Mouse (Mus musculus) brain, adult 2 months (tissue): Measurements from ENCODE around the gene B3gnt8.
"Not testable (repeated sequence)": the region's sequence is repeated elsewhere in the genome, so short reads cannot be mapped to it uniquely, and the experiment has no call there.

Source experiments
- DNase-seq: peaks from one replicate; pipeline ENCODE4 v3.0.0; 2011; ENCODE audit warnings: low read depth, low spot score

Gene B3gnt8

GRCm38 (mm10) chr7:25626509-25627430 is at the start of gene B3gnt8:
TSS of gene B3gnt8 (plus strand) at chr7:25626654.
- peak; percentile 59 for DNase-seq

DNA sequence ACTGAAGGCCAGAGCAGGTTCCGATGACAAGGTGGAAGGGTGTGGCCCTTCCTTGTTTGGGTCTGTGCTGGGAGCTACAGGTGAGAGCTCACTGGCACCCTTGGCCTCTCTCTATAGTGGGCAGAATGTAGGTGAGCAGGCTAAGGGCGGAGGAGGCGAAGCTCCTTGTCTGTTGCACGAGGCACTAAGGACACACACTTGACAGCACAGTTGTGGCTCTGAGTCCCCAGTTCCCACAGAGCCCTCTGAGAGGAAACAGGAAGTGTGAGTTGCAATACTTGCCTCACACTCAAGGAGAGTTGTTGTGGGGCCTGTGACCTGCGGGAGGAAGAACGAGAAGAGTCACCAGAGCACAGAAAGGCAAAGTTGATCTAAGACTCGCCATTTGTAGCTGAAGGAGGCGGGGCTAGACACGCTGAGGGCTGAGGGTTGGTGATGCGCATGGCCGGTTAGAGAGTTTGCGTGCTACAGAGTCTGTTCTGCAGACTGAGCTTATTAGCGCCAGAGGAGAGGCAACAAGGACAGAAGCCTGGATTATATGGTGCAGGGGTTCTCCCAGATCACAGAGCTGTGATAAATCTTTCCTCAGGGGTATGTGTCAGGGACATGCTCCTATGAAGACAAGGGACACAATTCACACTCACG is 49.5 kb upstream of the B3gnt8 start:
- DNase-seq = not testable (repeated sequence)

DNA sequence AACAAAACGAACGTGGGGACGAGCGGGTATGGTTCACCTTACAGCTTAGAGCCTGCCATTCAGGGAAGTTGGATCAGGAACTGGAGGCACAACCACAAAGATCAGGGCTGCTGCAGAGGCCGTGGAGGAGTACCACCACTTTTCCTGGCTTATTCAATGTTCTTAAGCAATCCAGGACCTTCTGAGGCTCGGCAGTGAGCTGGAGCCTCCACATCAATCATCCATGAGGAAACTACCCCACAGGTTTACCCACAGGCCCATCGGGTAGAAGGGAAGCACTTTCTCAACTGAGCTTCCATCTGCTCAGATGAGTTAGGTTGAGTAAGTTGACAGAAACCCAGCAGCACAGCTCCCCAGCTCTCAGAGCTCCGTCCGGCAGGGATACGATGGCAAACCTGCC is 47.0 kb upstream of the B3gnt8 start:
- no peak for DNase-seq

DNA sequence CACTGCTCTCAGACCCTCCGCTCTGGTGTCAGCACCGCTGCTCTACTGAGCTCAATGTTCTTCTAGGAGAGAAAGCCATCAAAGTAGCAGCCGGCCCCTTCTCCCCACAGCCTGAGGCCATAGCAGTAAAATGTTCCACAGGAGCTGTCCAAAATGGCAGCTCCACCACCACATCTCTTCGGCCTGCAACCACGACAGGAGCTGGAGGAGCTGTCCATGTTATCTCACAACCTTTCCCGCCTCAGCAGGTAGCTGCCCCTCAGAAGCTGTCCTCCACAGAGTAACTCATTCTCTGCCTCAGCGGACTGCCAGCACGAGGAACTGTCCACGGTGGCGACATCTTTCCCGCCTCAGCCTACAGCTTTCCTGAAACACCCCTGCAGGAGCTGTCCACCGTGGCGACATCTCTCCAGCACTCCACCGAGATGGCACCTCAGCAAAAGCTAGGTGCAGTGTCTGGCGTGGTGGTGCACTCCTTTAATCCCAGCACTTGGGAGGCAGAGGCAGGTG is 44.1 kb upstream of the B3gnt8 start:
- no peak for DNase-seq

- no peak for DNase-seq
Measured at GRCm38 (mm10) chr7:25584651-25585050, 41.8 kb upstream of the B3gnt8 start.

GRCm38 (mm10) chr7:25585351-25586204 is 40.9 kb upstream of the B3gnt8 start:
- DNase-seq = no peak

- DNase-seq = no peak
Measured at GRCm38 (mm10) chr7:25591226-25591625, 35.2 kb upstream of the B3gnt8 start.

GRCm38 (mm10) chr7:25593859-25594258 is 32.6 kb upstream of the B3gnt8 start:
- DNase-seq = no peak

GRCm38 (mm10) chr7:25599663-25600062 is 26.8 kb upstream of the B3gnt8 start:
- DNase-seq = peak; percentile 64

DNA sequence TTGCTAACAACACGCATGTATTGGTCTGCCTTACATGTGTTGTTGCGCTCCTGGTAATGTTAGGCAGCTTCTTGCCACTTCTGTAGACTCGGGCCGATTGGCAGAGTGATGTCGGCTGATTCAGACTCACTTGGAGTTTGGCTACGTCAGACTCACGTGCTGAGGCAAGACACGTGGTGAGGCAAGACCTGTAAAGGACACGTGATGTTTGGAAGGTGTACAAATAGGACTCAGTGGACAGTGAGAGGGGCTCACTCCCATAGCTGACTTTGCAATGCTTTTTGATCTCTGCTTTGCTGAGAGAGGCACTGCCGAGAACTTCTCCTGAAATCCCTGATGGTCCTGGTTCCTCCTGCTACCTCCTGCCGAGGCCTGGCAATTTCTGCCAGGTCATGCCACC is 25.8 kb upstream of the B3gnt8 start:
- no peak for DNase-seq

DNA sequence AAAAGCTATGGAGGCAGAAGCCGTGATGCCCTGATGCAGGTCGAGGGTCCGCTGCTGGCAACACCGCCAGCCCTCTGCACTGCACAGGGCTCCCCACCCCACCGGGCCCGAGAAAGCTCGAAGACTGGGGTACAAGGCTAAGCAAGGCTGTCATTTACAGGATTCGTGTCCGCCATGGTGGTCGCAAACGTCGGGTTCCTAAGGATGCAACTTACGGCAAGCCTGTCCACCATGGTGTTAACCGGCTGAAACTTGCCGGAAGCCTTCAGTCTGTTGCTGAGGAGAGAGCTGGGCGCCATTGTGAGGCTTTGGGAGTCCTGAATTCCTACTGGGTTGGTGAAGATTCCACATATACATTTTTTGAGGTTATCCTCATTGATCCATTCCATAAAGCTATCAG is 25.1 kb upstream of the B3gnt8 start:
- DNase-seq = no peak

GRCm38 (mm10) chr7:25606625-25607063 is 19.8 kb upstream of the B3gnt8 start:
- DNase-seq = no peak

DNA sequence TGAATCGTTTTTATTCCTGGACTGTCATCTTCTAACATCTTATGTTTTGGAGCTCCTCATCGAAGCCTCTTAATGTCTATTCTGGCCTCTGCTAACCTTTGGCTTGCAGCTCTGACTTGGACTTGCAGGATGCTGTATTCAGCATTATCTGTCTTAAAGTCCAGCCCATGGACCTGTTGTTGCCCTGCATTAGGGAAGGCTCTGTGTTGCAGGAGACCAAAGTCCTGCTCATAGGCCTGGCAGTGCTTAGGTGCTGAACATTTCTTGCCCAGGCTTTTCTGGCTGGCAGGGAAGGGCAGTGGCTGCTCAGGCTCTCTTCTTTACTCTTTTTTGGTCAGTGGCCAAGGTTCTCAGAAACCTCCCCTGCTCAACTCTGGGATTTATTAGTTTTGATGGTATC is 19.3 kb upstream of the B3gnt8 start:
- no peak for DNase-seq

GRCm38 (mm10) chr7:25610056-25610455 is 16.4 kb upstream of the B3gnt8 start:
- no peak for DNase-seq

GRCm38 (mm10) chr7:25611501-25611900 is 15.0 kb upstream of the B3gnt8 start:
- no peak for DNase-seq

GRCm38 (mm10) chr7:25614086-25614485 is 12.4 kb upstream of the B3gnt8 start:
- DNase-seq = no peak

- no peak for DNase-seq
Measured at GRCm38 (mm10) chr7:25614831-25615705, 11.4 kb upstream of the B3gnt8 start.

- no peak for DNase-seq
Measured at GRCm38 (mm10) chr7:25615706-25616011, 10.8 kb upstream of the B3gnt8 start, which contains the start of gene Erich4. TSS of gene Erich4 (minus strand) at chr7:25615892.

DNA sequence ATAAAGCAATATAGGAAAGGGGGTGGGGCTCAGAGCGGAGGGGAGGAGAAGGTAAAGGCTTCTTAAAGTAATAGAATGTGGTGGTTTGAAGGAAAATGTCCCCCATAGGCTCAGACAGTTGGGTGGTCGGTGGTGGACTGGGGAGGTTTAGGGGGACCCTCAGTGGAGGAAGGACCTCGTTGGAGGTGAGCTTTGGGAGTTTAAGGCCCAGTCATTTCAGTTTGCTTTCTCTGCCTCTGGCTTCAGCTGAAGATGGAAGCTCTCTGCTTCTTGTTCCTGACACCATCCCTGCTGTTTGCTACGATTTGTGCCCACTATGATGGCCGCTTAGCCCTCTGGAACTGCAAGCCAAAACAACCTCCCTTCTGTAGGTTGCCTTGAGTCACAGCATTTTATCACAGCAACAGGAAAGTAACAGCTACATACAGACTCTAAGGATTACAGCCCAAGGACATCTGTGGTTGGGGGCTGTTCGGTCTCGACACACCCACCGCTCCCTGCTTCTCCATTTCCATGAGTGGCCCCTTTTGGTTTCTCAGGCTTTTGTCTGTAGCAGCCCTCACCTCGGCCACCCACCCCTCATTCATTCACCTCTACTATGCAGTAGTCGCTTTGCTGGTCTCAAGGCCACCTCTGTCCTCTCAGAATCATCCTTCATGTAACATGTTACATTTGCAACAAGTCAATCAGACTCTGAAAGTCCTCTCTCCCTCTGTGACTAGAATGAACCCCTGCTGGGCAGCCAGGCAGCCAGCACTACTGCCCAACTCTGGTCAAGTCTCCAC is 8.9 kb upstream of the B3gnt8 start:
- no peak for DNase-seq
